Mouse (Mus musculus): ENCODE data around the gene Shisal2a.

The Shisal2a gene

DNA sequence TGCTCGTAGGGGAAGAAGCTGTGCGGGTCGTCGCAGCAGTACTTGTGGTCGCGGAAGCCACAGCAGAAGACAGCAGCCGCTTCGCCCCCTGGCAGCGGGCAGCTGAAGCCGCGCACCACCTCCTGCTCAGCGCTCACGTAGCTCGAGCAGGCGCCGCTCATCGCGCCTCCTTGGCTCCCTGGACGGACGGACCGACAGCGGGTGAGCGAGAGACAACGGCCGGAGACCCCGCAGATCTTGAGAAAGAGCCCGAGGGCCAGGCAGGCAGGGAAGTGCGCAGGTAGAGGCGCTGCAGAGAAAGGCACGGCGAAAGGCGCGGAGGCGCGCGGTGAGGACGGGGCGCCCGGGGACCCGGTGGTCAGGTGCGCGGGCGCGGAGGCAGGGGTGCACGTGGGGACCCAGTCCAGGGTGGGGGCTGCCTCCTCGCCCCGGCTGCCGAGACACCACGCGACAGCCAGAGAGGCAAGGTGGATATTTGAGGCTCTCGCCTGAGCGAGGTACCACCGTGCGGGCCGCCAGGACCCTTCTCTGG lies at the start of gene Shisal2a:
Shisal2a (minus strand) TSS at position 167 of the 532 bp plus-strand sequence.
- no peak for DNase-seq

DNA sequence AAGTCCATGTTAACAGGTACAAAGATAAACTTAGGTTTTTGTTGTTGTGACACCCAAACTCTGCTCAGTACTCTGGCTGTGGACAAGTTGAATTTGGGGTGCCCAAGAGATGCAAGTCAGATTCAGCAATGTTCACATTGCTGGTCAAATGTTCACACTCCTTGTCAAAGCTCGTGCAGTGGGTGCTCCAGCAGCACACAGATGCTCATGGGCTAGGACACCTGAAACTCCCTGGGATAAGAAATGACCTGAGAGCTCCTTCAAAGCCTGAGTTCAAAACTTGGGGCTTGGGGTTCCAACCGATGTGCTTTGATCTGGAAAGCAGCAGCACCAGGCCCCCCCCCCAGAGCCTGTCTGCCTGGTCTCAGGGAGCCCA lies 48.4 kb upstream of the Shisal2a start:
- no peak for DNase-seq

DNA sequence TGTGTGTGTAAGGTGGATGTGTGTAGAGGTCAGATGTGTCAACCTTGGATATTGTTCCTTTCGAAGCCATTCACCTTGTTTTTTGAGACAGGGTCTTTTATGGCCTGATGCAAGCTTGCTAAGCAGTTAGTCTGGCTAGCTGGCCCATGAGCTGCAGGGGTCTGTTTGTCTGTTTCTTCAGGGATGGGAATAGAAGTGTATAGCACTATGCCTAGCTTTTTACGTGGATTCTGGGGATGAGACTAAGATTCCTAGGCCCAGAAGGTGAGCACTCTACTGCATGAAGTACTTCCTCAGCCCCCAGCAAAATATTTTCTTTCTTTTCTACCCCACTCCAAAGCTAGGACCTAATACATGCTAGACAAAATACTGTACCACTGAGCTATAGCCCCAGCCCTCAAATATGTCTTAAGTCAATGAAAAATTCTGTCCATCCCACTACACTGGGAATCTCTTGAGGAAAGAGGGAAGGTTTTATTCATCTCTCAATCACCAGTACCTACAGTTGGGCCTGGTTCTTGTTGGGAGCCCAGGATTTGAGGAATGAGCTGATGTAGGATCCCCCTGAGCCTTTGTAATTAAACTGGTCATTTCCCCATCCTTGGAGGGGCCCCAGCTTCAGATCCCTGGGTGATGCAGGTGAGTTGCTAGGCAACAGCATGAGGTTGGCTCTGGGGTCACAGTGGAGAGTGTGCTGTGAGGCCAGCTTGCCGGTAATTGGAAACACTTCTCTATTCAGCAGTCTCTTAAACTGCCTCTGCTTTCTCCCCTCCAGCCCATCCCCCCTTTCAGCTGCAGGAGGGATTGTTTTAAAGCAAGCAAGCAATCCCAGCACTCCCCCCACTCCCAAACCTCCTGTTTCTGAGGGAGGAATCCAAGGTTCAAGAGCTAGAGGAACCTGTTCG lies 47.8 kb upstream of the Shisal2a start:
- peak in 1 of 2 experiments; percentile 9 for DNase-seq

DNA sequence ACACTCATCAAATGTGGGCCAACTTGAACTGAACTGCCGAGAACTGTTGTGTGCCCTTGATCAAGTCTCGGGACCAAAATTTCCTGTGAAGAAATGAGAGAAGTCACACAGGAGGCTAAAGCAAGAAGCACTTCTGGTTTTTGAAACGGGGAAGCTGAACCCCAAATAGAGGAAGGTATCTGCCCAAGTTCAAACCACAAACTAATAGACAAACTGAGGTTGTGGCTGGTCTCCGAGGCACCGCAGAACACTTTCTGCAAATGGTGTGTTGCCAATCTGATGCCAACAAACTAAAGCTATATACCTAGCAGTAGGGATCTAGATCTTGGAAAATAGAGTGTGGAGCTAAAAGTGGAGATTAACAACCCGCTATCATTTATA lies 45.2 kb upstream of the Shisal2a start:
- DNase-seq, result no peak

DNA sequence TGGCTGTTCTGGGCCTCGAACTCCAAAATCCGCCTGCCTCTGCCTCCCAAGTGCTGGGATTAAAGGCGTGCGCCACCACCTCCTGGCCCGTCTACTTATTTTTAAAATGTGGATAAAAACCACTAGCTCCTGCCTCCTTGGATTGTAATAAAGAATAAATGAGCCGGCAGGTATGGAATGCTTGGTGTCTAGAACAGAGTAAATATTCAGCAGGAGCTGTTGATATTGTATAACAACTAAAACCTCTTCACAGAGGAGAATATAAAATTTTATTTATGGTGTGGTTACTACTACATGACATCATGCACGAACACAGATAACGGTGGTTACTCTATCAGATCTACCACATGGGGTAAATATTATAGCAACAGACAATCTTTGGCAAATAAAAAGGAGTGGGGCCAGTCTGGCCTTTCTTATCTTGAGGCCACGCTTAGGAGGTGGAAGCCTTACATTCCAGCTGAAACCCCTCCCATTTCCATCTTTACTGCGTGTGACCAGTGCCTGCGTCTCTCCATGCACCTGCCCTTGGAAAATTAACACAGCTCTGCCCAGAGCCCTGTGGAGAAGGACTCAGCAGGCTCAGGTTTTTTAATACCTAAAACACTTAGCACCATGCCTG lies 44.7 kb upstream of the Shisal2a start:
- DNase-seq, result no peak

DNA sequence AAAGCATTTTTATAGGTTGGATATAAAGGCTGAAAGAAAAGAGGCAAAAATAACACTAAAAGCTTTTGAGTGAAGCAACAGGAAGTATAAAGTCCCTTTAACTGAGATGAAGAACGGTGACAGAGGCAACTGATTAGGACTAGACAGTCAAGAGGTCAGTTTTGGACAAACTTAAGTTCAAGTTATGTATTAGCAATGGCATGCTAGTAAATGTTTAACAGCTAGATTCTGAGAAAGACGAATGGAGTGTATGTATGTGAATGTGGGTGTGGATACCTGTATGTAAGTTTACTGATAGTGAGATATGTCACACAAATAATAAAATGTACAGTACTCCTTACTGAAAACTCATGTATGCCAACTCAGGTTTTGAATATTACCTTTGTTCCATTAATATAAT lies 41.4 kb upstream of the Shisal2a start:
- DNase-seq, result no peak

DNA sequence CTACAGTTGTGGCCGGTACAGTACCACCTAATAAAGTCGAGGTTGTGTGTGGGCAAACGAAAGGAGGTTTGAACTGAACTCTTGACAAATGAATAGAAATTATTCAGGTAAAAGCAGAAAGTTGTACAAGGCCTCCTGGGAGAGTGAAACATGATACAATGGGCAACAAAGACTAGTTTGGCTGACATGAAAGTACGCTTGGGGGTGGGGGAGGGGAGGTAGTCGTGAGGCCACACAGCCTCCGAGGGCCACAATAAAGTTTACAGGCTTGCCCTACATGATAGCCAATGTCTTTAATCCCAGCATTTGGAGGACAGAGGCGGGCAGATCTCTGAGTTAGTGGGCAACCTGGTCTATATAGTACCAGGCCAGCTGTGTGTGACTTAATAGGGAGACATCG lies 24.5 kb upstream of the Shisal2a start:
- DNase-seq, result no peak

DNA sequence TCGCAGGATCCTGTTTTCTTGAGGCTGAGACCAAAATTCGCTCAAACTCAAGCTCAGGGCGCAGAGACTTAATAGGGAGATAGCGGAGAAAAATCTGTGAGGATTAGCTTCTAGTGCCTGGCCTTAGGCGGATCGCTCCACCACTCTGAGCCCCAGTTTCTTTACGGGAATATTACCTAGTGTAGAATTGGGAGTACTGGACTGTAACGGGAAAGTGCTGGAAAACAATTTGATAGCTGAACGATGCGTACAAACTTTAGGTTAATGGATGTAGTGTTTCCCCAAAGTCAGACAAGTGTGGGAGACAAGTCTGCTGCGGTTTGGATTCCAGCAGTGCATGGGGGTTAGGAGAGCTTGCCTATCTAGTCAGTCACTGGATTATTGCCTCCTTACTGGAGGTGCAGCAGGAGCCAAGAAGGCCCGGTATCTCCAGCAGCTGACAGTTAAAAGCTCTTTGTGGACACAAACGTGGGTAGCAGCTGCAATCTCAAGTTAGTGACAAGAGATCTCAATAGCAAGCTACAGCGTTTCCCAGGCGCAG lies 23.8 kb upstream of the Shisal2a start, which contains the start of gene Gpx7:
Gpx7 (minus strand) TSS at position 101 of the 541 bp plus-strand sequence.
- DNase-seq, result no peak

DNA sequence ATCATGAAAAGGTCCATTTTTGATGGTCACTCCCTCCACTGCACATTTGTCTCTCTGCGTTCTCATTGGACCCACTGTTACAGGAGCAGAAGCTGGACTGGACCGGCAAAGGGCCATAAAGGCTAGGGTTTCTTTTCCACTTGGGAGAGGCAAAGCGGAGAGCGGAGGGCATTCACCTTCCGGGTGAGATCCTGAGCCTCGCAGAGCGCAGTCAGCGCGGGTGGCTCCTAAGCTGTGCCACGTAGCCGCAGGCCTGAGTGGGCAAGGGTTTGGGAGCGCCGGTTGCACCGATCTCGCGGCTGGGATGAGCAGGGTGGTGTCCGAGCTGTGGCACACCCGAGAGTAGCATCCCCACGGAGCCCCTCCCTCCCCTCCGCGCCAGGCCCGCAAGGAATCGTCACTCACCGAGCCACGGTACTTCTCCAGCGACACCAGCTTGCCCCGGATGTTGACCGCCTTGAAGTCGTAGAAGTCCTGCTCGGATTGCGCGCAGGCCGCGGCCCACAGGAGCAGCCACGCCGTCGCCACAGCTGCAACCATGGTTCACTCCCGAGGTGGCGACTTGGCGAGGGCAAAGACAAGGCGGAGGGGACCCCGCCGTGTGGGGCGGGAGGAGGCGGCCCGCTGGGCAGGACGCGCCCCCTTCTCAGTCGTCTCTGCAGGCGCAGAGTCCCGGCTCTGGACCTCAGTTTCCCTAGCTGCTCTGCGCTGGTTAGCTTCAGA lies 23.1 kb upstream of the Shisal2a start:
- DNase-seq, result peak; percentile 33 to 39

DNA sequence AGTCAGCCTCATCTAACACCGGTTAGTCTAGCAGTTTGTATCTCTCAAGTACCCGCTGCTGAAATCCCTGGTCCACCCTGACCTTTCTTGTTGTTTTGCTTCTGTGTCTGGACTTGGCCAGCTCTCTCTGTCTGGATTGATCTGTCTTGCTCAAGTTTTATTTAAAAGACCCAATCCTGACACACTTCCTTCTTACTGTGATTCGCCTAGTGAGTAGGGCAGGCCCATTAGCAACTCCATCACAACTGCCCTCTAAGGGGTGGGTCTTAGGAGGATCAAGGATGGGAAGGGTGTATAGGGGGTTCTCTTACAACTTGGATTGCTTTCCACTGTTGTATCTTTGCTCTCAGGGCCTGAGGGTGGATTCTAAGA lies 22.6 kb upstream of the Shisal2a start:
- DNase-seq, result peak in 1 of 2 experiments; percentile 20

DNA sequence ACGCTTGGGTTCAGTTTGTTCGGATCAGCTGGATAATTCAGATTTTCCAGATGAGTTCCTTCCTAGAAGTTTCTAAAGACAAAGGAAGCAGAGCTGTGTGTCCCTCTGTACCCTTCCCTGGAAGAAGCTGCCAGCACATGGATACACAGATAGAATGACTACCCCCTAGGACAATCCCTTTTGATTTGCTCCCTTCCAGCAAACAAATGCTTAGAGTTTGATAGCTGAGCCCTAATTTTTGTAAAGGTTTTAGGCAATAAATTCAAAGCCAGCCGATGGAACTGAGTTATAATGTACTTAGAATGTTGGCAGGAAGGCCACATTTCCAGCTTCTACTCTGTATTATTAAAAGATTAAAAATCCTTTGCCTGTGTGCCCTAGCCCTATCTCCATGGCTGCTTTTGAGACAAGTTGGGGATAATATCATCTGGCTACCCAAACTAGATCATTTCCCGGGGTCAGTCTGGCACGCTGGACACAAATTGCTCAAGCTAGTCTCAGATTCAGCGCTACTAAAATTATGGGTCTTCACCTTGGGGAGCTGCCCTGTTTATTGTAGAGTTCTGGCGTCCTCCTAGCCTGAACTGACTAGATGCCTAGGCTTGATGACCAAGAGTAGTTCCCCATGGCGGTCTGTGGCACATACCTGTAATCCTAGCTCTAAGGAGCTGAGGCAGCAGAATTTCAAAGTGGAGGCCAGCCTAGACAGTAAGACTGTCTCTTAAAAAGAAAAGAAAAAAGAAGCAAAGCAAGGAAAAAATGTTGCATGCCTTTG lies 20.9 kb upstream of the Shisal2a start:
- DNase-seq, result no peak

DNA sequence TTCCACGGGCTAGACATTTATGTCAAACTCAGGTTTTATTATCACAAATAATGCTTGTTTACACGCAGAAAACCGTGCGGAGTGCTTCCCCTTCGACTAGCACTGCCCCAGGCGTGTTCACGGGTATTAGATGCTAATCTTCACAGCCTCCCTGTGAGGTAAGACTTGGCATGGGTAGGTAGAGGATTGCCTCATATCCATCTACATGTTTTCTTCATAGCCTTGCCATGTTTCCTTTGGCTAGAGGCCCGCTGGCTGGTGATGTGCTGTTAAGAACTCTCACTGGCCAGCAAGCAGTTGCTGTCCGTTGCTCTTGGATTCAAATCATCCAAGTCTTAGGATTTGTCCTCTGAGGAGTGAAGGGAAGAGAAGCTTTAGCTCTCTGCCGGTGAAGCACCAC lies 17.2 kb upstream of the Shisal2a start:
- DNase-seq, result no peak

DNA sequence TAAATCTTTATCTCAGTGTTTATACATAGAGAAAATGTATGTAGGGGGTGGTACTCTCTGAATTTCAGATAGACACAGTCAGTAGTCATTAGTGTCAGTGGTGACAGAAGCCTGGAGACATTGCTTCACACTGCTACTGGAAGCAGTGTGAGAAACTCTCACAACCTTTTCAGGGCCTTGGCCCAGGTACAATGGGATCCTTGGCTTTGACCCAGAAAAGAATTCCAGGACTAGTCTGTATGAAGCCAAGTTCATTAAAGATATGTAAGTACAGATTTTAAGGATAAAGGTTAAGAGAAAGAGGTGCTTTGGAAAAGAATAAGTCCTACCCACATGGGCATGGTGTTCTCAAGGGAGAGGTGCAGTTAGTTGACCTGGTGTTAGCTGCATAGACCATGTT lies 11.1 kb upstream of the Shisal2a start:
- no peak for DNase-seq

DNA sequence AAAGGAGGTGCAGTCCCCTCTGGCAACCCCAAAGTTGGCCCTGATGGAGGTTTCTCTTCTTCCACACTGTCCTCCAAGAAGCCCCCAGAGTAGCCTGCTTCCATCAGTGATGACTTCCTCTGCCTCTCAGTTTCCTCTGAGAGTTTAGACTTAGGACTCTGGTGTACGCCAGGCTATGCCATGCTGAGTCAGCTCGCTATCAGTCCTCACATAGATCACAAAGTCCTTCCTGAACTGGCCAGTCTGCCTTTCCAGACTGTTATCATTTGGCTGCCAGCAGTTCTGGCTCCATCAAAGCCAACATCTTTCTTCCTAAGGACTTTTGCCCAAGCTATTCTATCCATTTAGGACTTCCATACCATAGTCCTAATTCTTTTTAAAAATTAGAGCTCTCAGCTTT lies 9.4 kb upstream of the Shisal2a start:
- DNase-seq, result peak; percentile 3 to 20

DNA sequence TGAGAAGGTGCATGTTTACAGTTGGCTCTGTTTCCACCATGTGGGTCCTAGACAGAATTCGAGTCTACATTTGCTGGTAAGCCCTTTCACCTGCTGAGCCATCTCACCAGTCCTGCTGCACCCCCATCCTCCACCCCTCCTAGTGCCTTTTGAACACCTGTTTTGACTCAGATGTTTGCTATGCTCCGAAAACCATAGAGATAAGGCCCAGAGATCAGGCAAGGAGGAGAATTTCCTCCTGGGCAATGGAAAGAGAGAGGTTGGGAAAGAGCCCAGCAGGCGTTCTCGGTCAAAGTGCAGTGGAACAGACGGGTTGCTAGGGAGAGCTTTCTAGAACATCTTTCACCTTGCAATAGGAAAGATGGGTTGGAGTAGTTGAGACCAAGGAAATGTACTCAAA lies 8.0 kb upstream of the Shisal2a start:
- no peak for DNase-seq

DNA sequence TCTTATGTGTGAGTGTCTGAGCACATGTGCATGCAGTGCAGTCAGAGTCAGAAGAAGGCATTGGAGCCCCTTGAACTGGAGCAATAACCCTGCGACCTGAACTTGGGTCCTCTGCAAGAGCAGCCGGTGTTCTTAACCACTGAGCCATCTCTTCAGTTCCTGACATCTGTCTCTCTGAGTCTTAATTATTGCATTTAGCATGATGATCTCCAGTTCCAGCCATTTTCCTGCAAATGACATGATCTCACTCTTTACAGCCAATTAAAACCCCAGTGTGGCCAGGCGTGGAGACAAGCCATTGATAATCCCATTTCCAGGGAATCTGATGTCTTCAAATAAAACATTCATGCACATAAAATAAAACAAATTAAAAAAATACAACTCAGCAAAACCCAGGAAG lies 5.6 kb upstream of the Shisal2a start:
- DNase-seq, result no peak

DNA sequence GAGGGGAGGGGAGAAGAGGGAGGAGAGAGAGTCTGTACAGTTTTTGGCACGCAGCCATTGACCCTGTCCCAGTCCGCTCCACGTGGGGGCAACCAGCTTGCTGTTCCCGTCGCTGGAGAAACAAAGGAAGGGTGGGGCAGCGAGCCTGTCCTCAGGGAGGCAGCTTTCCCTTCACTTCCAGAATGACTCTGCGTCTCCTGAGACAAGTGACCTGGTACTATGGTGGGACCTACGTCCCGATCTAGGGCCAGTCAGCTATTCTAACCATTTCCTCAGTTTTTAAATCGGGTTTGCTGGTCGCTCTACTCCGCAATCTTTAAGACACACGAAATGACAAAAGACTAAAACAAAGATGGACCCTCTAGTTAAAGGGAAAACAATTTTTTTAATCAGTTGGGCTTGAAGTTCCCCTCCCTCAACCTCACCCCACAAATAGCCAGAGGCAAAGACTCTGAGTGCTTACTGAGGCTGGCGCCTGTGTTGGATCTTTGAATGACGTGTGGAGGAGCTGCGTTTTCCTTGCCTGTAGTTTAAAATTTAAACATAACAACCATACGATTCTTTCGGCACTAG lies 4.6 kb upstream of the Shisal2a start:
- DNase-seq, result peak; percentile 36 to 37

DNA sequence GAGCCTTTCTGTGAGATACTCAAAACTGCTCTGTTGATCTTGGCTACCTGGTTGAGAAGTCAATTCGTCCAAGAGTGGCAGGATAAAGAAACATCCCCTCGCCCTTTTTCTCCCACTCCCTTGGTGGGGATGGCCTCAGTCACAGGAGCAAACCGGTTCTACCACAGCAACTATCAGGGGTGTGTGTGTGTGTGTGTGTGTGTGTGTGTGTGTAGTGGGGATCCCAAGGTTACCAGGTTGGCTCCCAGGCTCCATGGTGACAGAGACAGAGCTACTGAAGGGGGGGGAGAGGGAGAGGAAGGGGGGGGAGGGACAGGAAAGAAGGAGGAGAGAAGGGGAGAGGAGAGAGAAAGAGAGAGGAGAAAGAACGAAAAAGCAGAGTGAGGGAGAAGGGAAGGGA lies 4.0 kb upstream of the Shisal2a start:
- no peak for DNase-seq

DNA sequence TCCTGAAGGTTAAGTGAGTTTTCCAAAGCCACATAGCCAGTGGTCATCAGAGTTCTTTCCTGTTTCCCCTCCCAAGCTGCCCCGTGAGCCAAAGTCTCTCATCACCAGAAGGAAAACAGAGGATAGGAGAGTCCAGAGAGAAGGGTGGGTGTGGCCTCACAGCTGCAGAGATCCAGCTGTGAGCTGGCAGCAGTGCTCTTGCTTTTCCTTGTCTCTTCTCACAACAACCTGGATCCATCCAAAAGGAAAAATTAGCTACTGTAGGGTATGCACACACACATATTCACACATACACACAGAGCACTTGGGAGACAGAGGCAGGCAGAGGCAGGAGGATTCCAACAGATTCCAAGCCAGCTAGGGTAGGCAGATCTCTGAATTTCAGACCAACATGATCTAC lies 2.9 kb upstream of the Shisal2a start:
- DNase-seq, result no peak

DNA sequence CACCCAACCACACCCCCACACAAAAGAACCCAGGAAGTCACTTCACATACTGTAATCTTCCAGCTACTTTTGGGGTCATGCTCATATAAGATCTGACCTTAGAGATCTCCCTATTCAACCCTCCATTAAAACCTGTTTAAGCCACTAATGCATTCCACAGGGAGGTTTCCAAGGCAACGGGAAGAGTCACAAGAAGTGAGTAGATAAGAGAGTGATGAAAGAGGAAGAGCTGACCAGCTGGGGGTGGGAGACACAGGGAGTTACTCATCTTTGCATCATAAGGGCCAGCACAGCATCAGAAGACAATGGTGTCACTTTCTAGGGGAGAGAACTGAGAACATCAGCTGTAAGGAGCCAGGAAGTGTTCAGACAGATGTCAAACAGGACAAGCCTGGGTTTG lies 3.0 kb downstream of the Shisal2a start:
- no peak for DNase-seq

DNA sequence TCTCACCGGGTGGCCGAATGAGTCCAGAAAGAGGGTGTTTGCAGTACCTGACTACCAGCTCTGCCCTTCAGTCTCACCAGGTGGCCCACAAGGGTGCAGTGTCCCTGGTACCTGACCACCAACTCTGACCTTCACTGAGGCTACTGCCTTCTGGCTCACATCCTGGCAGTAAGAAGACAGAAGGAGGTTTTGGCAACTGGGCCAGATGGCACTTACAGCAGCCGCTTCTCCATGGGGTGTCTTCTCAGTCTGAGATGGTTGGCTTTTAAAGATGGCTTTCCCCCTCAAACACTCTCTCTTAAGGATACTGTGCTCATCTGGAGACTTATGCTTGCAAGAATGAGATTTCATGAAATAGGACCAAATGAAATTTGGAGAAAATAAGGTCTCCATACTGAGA lies 3.7 kb downstream of the Shisal2a start:
- no peak for DNase-seq

DNA sequence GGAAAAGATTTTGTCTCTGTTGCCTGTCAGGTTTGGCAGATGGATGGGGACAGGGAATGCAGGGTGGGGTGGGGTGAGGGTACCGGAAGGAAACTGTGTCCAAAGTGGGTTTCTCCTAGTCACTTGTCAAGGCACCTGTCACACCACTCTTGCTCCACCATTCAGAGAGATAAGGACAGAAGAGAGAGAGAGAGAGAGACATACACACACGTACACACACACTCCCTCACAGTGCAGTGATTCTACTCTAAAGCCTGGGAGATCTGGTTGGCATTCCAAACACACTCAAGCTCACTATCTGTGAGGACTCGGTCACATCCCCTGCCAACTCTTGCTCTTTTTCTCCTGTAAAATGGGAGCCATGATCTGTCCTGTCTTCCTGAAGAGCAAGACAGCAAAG lies 11.0 kb downstream of the Shisal2a start:
- DNase-seq, result no peak
